Mouse (Mus musculus): ENCODE data around the gene Cdk5r1. TPM values are rescaled to one million over a fixed set of nuclear protein-coding genes. Genes with fewer than 3 reads are reported as not detected.
A peak's percentile ranks its signal among the peaks of the same experiment; 100 is the strongest.

Cdk5r1 gene
- total and polyA plus RNA-seq, 3 experiments, result 1.1 to 1.2 TPM; not detected in 1

DNA sequence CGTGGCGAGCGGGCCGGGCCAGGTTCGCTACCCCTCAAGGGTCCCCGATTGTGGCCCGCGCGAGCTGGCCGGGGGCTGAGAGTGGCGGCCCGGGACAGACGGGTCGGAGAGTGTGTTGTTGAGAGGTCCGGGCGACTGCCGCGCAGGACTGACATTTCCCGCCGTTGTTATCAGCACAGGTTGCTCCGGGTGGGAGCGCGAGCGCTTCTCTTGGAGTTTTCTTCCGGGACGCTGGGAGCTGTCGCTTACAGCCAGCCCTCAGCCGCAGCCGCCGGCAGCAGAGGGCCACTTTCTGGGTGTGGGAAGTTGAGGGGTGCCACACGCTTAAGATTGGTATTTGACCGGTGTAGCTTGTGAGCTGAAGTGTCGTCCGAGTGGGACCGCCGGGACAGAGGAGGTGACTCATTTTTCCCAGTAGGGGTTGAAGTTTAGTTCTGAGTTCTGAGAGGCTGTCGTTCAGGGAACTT lies 47.8 kb upstream of the Cdk5r1 start (continued):
- peak in 1 of 2 experiments; percentile 5; a peak in 1 of 4 replicates for TF ChIP-seq EP300 (IDR thresholded peaks at IDR 0.05; ENCODE audit: low read depth in 1 of 2, low read length in 2 of 2)
- TF ChIP-seq TAL1 (IDR thresholded peaks at IDR 0.05; ENCODE audit: low read length), result no peak
- TF ChIP-seq USF1 (IDR thresholded peaks at IDR 0.05; ENCODE audit: low read depth, low read length), result no peak
- no peak for TF ChIP-seq POLR2A (IDR thresholded peaks at IDR 0.05; ENCODE audit: control insufficient read depth in 1 of 2, insufficient read depth in 1 of 2, low read depth in 1 of 2, low read length in 2 of 2, poor library complexity in 1 of 2)
- TF ChIP-seq ZNF384 (IDR thresholded peaks at IDR 0.05; ENCODE audit: low read depth, low read length), result no peak
- TF ChIP-seq BHLHE40 (IDR thresholded peaks at IDR 0.05; ENCODE audit: borderline replicate concordance, low read depth, low read length), result no peak

DNA sequence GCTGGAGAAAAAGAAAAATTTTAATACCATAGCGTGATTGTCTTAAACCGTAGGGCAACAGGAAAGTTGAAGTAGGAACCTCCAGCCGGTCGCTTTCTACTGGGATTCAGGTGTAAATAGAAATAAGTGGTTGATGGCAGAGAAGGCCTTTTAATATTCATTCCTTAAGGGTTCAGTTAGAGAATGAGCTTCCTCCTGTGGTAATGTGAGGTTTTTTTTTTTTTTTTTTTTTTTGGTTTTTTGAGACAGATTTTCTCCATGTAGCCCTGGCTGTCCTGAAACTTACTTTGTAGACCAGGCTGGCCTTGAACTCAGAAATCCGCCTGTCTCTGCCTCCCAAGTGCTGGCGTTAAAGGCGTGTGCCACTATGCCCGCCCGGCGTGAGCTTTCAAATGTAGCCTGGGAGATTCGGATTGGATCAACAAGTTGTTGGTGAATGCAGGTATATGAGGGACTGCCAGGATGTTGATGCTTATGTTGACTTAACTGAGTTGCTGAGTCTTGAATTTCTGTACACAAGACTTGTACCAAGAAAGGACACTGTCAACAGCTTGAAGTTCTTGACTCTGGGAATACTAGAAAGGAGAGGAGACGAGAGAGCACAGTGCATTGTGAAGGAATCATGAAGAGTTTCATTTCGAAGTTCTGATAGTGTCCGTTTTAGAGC lies 47.2 kb upstream of the Cdk5r1 start:
- TF ChIP-seq UBTF (IDR thresholded peaks at IDR 0.05; ENCODE audit: borderline replicate concordance, insufficient read depth, low read depth, low read length), result no peak
- 0 out of 2 replicates have a peak, but pooled peaks have one; percentile 22 for TF ChIP-seq TBP (IDR thresholded peaks at IDR 0.05; ENCODE audit: low read depth, low read length)
- no peak for TF ChIP-seq POLR2AphosphoS2 (IDR thresholded peaks at IDR 0.05; ENCODE audit: low read length)
- peak; percentile 74 for TF ChIP-seq ZNF384 (IDR thresholded peaks at IDR 0.05; ENCODE audit: low read depth, low read length)
- TF ChIP-seq CHD1 (IDR thresholded peaks at IDR 0.05; ENCODE audit: low read depth, low read length), result peak; percentile 56; the same call in 1 of the 2 replicates
- peaks cover 17 to 24% of the 10 kb centered on the region in 2 experiments for H3K4me1 ChIP-seq (ENCODE audit: control insufficient read depth in 1 of 2, insufficient read depth in 2 of 2, low read length in 2 of 2)
- peak overlapping the region; percentile 95 for H3K9ac ChIP-seq (ENCODE audit: control insufficient read depth, low read depth, low read length, poor library complexity, severe bottlenecking)
- peaks cover 26 to 32% of the 10 kb centered on the region in 2 experiments for H3K36me3 ChIP-seq (ENCODE audit: control insufficient read depth in 1 of 2, insufficient read depth in 2 of 2, low read length in 2 of 2)
- H3K27ac ChIP-seq (ENCODE audit: control insufficient read depth, low read depth, low read length), result peak overlapping the region; percentile 71
- peaks cover 38% of the 10 kb centered on the region for H3K79me2 ChIP-seq (ENCODE audit: control insufficient read depth, insufficient read depth, low read length, poor library complexity)
- H3K4me3 ChIP-seq (ENCODE audit: control insufficient read depth in 1 of 2, insufficient read depth in 1 of 2, low read depth in 2 of 2, low read length in 2 of 2), result peak overlapping the region; percentile 66 to 84
- no peaks in the 10 kb centered on the region for H3K9me3 ChIP-seq (replicated peaks; ENCODE audit: insufficient read depth, low read length)
- DNase-seq (ENCODE audit: low read depth, low spot score), result peak; percentile 54
- H3K27me3 ChIP-seq (ENCODE audit: control insufficient read depth in 1 of 2, insufficient read depth in 2 of 2, low read length in 2 of 2), result no peaks in the 10 kb centered on the region

DNA sequence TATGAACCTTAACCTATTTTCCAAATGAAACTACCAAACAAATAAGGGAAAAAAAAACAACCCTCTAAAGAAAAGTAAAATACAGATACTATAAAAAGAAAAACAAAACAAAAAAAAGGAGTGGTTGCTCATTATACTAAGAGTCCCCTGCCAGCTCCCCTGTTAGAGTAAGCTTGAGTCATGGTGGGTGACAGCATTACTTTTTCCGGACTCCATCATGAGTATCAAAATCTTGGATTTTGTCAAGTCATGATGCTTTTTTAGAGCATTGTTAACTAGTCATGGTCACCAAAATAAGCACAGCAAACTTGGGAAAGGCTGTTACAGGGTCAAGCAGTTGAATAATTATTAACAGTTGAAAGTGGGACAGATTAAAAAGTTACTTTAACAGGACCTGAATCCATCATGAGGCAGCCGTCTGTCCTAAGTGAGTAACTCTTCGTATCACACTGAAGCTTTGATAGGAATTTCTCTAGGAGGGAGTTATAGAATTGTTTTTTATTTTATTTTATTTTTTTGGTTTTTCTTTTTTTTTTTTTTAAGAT lies 46.4 kb upstream of the Cdk5r1 start:
- TF ChIP-seq POLR2AphosphoS2 (IDR thresholded peaks at IDR 0.05; ENCODE audit: low read length), result 0 out of 2 replicates have a peak, but pooled peaks have one; percentile 25
- TF ChIP-seq BHLHE40 (IDR thresholded peaks at IDR 0.05; ENCODE audit: borderline replicate concordance, low read depth, low read length), result no peak
- TF ChIP-seq CHD1 (IDR thresholded peaks at IDR 0.05; ENCODE audit: low read depth, low read length), result 0 out of 2 replicates have a peak, but pooled peaks have one; percentile 37
- H3K27ac ChIP-seq (ENCODE audit: control insufficient read depth, low read depth, low read length), result no peak overlapping the region
- peak overlapping the region in 1 of 2 experiments; percentile 84; a peak in 2 of 4 replicates for H3K4me3 ChIP-seq (ENCODE audit: control insufficient read depth in 1 of 2, insufficient read depth in 1 of 2, low read depth in 2 of 2, low read length in 2 of 2)
- 0 out of 2 replicates have a peak overlapping the region, but pooled peaks have one; percentile 26 for H3K9ac ChIP-seq (ENCODE audit: control insufficient read depth, low read depth, low read length, poor library complexity, severe bottlenecking)
- DNase-seq (ENCODE audit: low read depth, low spot score), result peak; percentile 45
- H3K36me3 ChIP-seq (ENCODE audit: control insufficient read depth in 1 of 2, insufficient read depth in 2 of 2, low read length in 2 of 2), result peaks cover 25 to 35% of the 10 kb centered on the region in 2 experiments
- H3K9me3 ChIP-seq (replicated peaks; ENCODE audit: insufficient read depth, low read length), result no peaks in the 10 kb centered on the region
- H3K27me3 ChIP-seq (ENCODE audit: control insufficient read depth in 1 of 2, insufficient read depth in 2 of 2, low read length in 2 of 2), result no peaks in the 10 kb centered on the region
- H3K79me2 ChIP-seq (ENCODE audit: control insufficient read depth, insufficient read depth, low read length, poor library complexity), result peaks cover 41% of the 10 kb centered on the region
- H3K4me1 ChIP-seq (ENCODE audit: control insufficient read depth in 1 of 2, insufficient read depth in 2 of 2, low read length in 2 of 2), result peaks cover 15 to 17% of the 10 kb centered on the region in 2 experiments

Measured in MEL (cell line).